Mouse (Mus musculus): ENCODE results near the gene Vdr.

Gene Vdr

GRCm38 (mm10) chr15:97831242-97831986, 79.0 kb downstream of the Vdr start:
- DNase-seq (ENCODE audit: low read depth in 1 of 2, low spot score in 2 of 2), result no peak

- no peak for DNase-seq (ENCODE audit: low read depth in 1 of 2, low spot score in 2 of 2)
Measured at GRCm38 (mm10) chr15:97830788-97831241, 79.6 kb downstream of the Vdr start.

GRCm38 (mm10) chr15:97830253-97830787, 80.1 kb downstream of the Vdr start:
- DNase-seq (ENCODE audit: low read depth in 1 of 2, low spot score in 2 of 2), result no peak

- no peak for DNase-seq (ENCODE audit: low read depth in 1 of 2, low spot score in 2 of 2)
Measured at GRCm38 (mm10) chr15:97829432-97829831, 81.0 kb downstream of the Vdr start.

- DNase-seq (ENCODE audit: low read depth in 1 of 2, low spot score in 2 of 2), result no peak
Measured at GRCm38 (mm10) chr15:97828901-97829338, 81.5 kb downstream of the Vdr start.

GRCm38 (mm10) chr15:97828221-97828842, 82.1 kb downstream of the Vdr start:
- DNase-seq (ENCODE audit: low read depth in 1 of 2, low spot score in 2 of 2), result no peak

GRCm38 (mm10) chr15:97827401-97827800, 83.0 kb downstream of the Vdr start:
- no peak for DNase-seq (ENCODE audit: low read depth in 1 of 2, low spot score in 2 of 2)

- no peak for DNase-seq (ENCODE audit: low read depth in 1 of 2, low spot score in 2 of 2)
Measured at GRCm38 (mm10) chr15:97826588-97827261, 83.7 kb downstream of the Vdr start.

GRCm38 (mm10) chr15:97825941-97826587, 84.4 kb downstream of the Vdr start:
- DNase-seq (ENCODE audit: low read depth in 1 of 2, low spot score in 2 of 2), result no peak

GRCm38 (mm10) chr15:97825071-97825940, 85.1 kb downstream of the Vdr start:
- DNase-seq (ENCODE audit: low read depth in 1 of 2, low spot score in 2 of 2), result peak; percentile 82 to 84

GRCm38 (mm10) chr15:97824042-97824441, 86.4 kb downstream of the Vdr start:
- DNase-seq (ENCODE audit: low read depth in 1 of 2, low spot score in 2 of 2), result no peak

GRCm38 (mm10) chr15:97823479-97823878, 87.0 kb downstream of the Vdr start:
- no peak for DNase-seq (ENCODE audit: low read depth in 1 of 2, low spot score in 2 of 2)

GRCm38 (mm10) chr15:97822545-97823228, 87.7 kb downstream of the Vdr start:
- DNase-seq (ENCODE audit: low read depth in 1 of 2, low spot score in 2 of 2), result no peak

GRCm38 (mm10) chr15:97821983-97822363, 88.5 kb downstream of the Vdr start:
- DNase-seq (ENCODE audit: low read depth in 1 of 2, low spot score in 2 of 2), result no peak

GRCm38 (mm10) chr15:97821321-97821982, 89.0 kb downstream of the Vdr start:
- no peak for DNase-seq (ENCODE audit: low read depth in 1 of 2, low spot score in 2 of 2)

GRCm38 (mm10) chr15:97819937-97820336, 90.5 kb downstream of the Vdr start:
- DNase-seq (ENCODE audit: low read depth in 1 of 2, low spot score in 2 of 2), result no peak

GRCm38 (mm10) chr15:97816199-97816994, 94.0 kb downstream of the Vdr start:
- DNase-seq (ENCODE audit: low read depth in 1 of 2, low spot score in 2 of 2), result no peak

- DNase-seq (ENCODE audit: low read depth in 1 of 2, low spot score in 2 of 2), result no peak
Measured at GRCm38 (mm10) chr15:97815254-97815653, 95.2 kb downstream of the Vdr start.

Data from monocyte, adult 2 months (primary cell).